Mouse (Mus musculus) embryonic facial prominence, embryonic 11.5 days (tissue): ENCODE data around the gene Eef1a1. TPM values are rescaled to one million over a fixed set of nuclear protein-coding genes. Genes with fewer than 3 reads are reported as not detected.

Experiments used
- ATAC-seq: fragments of 200-750 bp; cut with Nextera tagmentation; replicated peaks from 2 replicates; pipeline ENCODE4 v1.8.0; 2017; ENCODE audit warnings: low read depth; ENCODE audit not compliant: insufficient number of reproducible peaks, low FRiP score, low TSS enrichment
- DNase-seq: peaks from one replicate; pipeline ENCODE4 v3.0.0-alpha.2; 2015; ENCODE audit warnings: low spot score
- H3K27ac ChIP-seq: fragments of 300-500 bp; sonication (generic); replicated peaks from 2 replicates; pipeline ENCODE4 v1.5.1; 2014; ENCODE audit warnings: mild to moderate bottlenecking, low read depth, low read length, control low read depth
- H3K27me3 ChIP-seq: fragments of 300-500 bp; sonication (generic); 2 replicates; pipeline ENCODE4 v1.6.1; 2014; ENCODE audit warnings: mild to moderate bottlenecking, low read length, moderate library complexity, mixed read lengths; ENCODE audit not compliant: control insufficient read depth, insufficient read depth
- H3K36me3 ChIP-seq: fragments of 300-500 bp; sonication (generic); replicated peaks from 2 replicates; pipeline ENCODE4 v1.6.1; 2014; ENCODE audit warnings: low read depth, mild to moderate bottlenecking, low read length, moderate library complexity, mixed read lengths; ENCODE audit not compliant: control insufficient read depth, insufficient read depth
- H3K4me1 ChIP-seq: fragments of 300-500 bp; sonication (generic); 2 replicates; pipeline ENCODE4 v1.6.1; 2014; ENCODE audit warnings: low read length, mixed read lengths; ENCODE audit not compliant: control insufficient read depth, insufficient read depth
- H3K4me2 ChIP-seq: fragments of 300-500 bp; sonication (generic); 2 replicates; pipeline ENCODE4 v1.6.1; 2014; ENCODE audit warnings: low read depth, mild to moderate bottlenecking, control low read depth, low read length, moderate library complexity
- H3K4me3 ChIP-seq: fragments of 300-500 bp; sonication (generic); 2 replicates; pipeline ENCODE4 v1.5.1; 2014; ENCODE audit warnings: low read depth, low read length, control low read depth
- H3K9ac ChIP-seq: fragments of 300-500 bp; sonication (generic); replicated peaks from 2 replicates; pipeline ENCODE4 v1.6.1; 2014; ENCODE audit warnings: mild to moderate bottlenecking, control low read depth, low read length
- H3K9me3 ChIP-seq: fragments of 300-500 bp; sonication (generic); replicated peaks from 2 replicates; pipeline ENCODE4 v1.6.1; 2016; ENCODE audit warnings: mild to moderate bottlenecking, low read length, inconsistent platforms, mixed read lengths; ENCODE audit not compliant: control insufficient read depth
- WGBS: fragments of 180-500 bp; shearing (Covaris S2); extraction: QIAGEN DNeasy Blood & Tissue Kit; methylation state at CpG from one replicate; pipeline ENCODE4 v1.1.7; 2014; 5-methylcytosine and 5-hydroxymethylcytosine counted together
- polyA plus RNA-seq: library from polyadenylated mRNA; unstranded; fragments of >200 nt; fragmentation: Nextera tagmentation; extraction: Ambion mirVana; gene quantifications from 2 replicates; pipeline ENCODE4 v1.2.1, GENCODE M21; 2014

The Eef1a1 gene
- polyA plus RNA-seq, result 5,291 and 5,417 TPM in 2 replicates

DNA sequence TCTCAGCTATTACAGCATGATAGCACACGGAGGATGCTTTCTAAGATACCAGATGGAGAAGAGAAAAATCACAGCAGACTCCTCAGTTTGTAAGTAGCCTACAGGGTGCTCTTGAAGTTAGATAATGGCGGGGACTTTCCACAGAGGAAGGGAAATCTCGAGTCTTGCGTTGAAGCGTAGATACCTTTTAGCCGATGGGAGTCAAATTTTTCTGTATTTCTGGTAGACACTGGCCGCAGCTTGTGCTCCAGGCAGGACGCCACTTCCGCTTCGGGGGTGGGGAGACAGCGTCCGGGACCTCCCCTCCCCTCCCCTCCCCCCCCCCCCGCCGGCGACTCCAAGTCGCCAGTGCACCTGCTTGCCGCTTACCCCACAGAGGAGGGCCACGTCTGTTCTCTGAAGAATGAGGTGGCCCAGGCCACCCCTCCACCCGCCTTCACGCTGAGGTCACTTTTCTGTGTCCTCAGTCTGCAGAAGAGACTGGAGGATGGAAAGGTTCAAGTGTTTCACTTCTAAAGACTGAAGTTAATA is at the start of gene Eef1a1:
Gene Eef1a1, minus strand, starts transcription at position 262 of the 531 bp plus-strand sequence.
- DNase-seq (peak; percentile 58), ATAC-seq (0 out of 2 replicates have a peak, but pooled peaks have one; percentile 16)
- Histone ChIP-seq H3K9me3 (no peaks in the 10 kb centered on the region), H3K4me2 (peak within 1 kb of the TSS; percentile 64), H3K27ac (no peak within 1 kb of the TSS), H3K4me3 (peak within 1 kb of the TSS; percentile 37), H3K36me3 (no peaks in the 10 kb centered on the region), H3K4me1 (no peaks in the 10 kb centered on the region), H3K9ac (peak within 1 kb of the TSS; percentile 68), H3K27me3 (no peaks in the 10 kb centered on the region)
- 6% methylated on average over 13 of the region's 20 CpGs for WGBS

GRCm38 (mm10) chr9:78538421-78538820 is 49.5 kb upstream of the Eef1a1 start:
- no peak overlapping the region for H3K4me3 ChIP-seq
- no peak overlapping the region for H3K9ac ChIP-seq
- no peak for DNase-seq
- H3K36me3 ChIP-seq, result no peaks in the 10 kb centered on the region
- no peaks in the 10 kb centered on the region for H3K27me3 ChIP-seq
- H3K4me2 ChIP-seq, result no peak overlapping the region
- no peaks in the 10 kb centered on the region for H3K9me3 ChIP-seq
- 60% methylated on average over 6 of the region's 6 CpGs for WGBS
- no peaks in the 10 kb centered on the region for H3K4me1 ChIP-seq
- H3K27ac ChIP-seq, result no peak overlapping the region
- ATAC-seq, result no peak

- 84% methylated on average over 9 of the region's 9 CpGs for WGBS
- no peak for ATAC-seq
- no peaks in the 10 kb centered on the region for H3K36me3 ChIP-seq
- no peaks in the 10 kb centered on the region for H3K9me3 ChIP-seq
- H3K27ac ChIP-seq, result no peak overlapping the region
- H3K4me3 ChIP-seq, result no peak overlapping the region
- H3K4me1 ChIP-seq, result no peaks in the 10 kb centered on the region
- H3K4me2 ChIP-seq, result no peak overlapping the region
- DNase-seq, result no peak
- H3K27me3 ChIP-seq, result no peaks in the 10 kb centered on the region
- no peak overlapping the region for H3K9ac ChIP-seq
Observed at GRCm38 (mm10) chr9:78537154-78537873, 48.4 kb upstream of the Eef1a1 start.

- no peak overlapping the region for H3K9ac ChIP-seq
- H3K4me1 ChIP-seq, result no peaks in the 10 kb centered on the region
- H3K27me3 ChIP-seq, result no peaks in the 10 kb centered on the region
- H3K27ac ChIP-seq, result no peak overlapping the region
- ATAC-seq (no peak), DNase-seq (no peak)
- no peaks in the 10 kb centered on the region for H3K36me3 ChIP-seq
- no peaks in the 10 kb centered on the region for H3K9me3 ChIP-seq
- H3K4me2 ChIP-seq, result no peak overlapping the region
- WGBS, result 88% methylated on average over 7 of the region's 7 CpGs
- H3K4me3 ChIP-seq, result no peak overlapping the region
Observed at GRCm38 (mm10) chr9:78534606-78535005, 45.7 kb upstream of the Eef1a1 start.

GRCm38 (mm10) chr9:78533296-78533935 is 44.5 kb upstream of the Eef1a1 start:
- no peak for ATAC-seq
- 84% methylated on average over 18 of the region's 18 CpGs for WGBS
- no peak overlapping the region for H3K9ac ChIP-seq
- H3K36me3 ChIP-seq, result no peaks in the 10 kb centered on the region
- no peaks in the 10 kb centered on the region for H3K4me1 ChIP-seq
- H3K4me2 ChIP-seq, result no peak overlapping the region
- DNase-seq, result no peak
- H3K9me3 ChIP-seq, result no peaks in the 10 kb centered on the region
- H3K27me3 ChIP-seq, result no peaks in the 10 kb centered on the region
- H3K27ac ChIP-seq, result no peak overlapping the region
- H3K4me3 ChIP-seq, result no peak overlapping the region

DNA sequence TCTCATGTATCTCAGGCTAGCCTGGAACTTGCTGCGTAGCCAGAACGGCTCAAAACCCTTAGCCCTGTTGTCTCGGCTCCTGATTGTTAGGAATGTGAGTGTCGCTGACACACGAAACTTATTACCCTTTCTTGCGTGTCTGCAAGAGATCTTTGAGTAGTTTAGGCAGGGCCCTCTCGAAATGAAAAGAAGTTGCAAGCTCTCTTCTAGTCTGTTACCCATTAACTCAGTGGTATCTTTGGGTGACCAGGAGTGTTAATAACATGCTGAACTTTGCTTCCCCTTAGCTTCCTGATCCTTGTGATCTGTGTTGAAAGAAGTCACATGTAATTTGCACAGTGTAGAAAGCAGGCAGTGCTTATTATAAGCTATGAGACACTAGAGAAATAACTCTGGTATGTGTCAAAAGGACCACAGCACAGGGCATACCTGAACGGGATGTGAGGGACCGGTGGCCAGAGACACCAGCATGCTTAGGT is 43.4 kb upstream of the Eef1a1 start:
- H3K27me3 ChIP-seq, result no peaks in the 10 kb centered on the region
- no peaks in the 10 kb centered on the region for H3K4me1 ChIP-seq
- ATAC-seq, result no peak
- H3K9ac ChIP-seq, result no peak overlapping the region
- H3K27ac ChIP-seq, result no peak overlapping the region
- H3K4me3 ChIP-seq, result no peak overlapping the region
- 44% methylated on average over 9 of the region's 9 CpGs for WGBS
- no peaks in the 10 kb centered on the region for H3K36me3 ChIP-seq
- H3K4me2 ChIP-seq, result no peak overlapping the region
- DNase-seq, result no peak
- H3K9me3 ChIP-seq, result no peaks in the 10 kb centered on the region

GRCm38 (mm10) chr9:78531816-78532215 is 42.9 kb upstream of the Eef1a1 start:
- H3K27me3 ChIP-seq, result no peaks in the 10 kb centered on the region
- 53% methylated on average over 5 of the region's 5 CpGs for WGBS

More at GRCm38 (mm10) chr9:78531816-78532215, 42.9 kb upstream of the Eef1a1 start:
- no peak overlapping the region for H3K9ac ChIP-seq
- ATAC-seq (no peak), DNase-seq (no peak)
- no peaks in the 10 kb centered on the region for H3K36me3 ChIP-seq
- H3K4me1 ChIP-seq, result no peaks in the 10 kb centered on the region
- no peak overlapping the region for H3K4me2 ChIP-seq
- H3K9me3 ChIP-seq, result no peaks in the 10 kb centered on the region
- H3K27ac ChIP-seq, result no peak overlapping the region
- H3K4me3 ChIP-seq, result no peak overlapping the region
